Mouse (Mus musculus) induced T-regulatory cell, adult 2 months (primary cell): ENCODE measurements around the gene Tmem101.
"Not testable (repeated sequence)": the region's sequence is repeated elsewhere in the genome, so short reads cannot be mapped to it uniquely, and the experiment has no call there.

ENCODE experiments used
- DNase-seq: peaks from one replicate; pipeline ENCODE4 v3.0.0-alpha.2; 2012; ENCODE audit warnings: low read depth

Gene Tmem101

DNA sequence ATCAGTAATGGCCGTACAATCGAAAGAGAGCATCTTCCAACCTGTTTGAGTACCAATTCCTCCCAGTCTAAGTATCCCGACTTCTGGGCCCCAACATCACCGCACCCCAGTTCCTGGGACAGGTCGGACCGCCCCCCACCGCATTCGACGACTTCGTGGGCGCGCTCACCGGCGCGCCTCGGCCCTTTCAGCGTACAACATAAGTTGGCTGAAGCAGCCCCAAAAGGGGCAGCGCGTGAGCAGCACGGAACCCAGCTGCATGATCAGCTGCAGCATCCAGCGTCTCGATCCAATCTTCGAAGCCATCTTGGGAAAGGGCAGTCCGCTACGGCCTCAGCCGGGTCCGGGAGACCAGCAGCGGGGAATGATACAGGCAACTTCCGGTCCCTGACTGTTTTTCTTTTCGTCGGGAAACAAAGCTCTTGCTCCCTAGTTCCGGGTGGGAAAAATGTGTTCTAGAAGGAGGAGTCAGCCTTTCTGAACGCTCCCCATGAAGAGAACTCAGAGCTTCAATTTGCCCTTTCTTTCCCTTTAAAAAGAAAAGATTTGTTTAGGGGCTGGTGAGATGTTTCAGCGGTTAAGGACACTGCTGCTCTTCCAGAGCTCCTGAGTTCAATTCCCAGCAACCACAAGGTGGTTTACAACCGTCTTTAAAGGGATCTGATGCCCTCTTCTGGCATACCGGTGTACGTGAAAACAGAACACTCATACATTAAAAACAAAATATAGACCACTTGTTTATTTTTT, at the start of gene Tmem101:
Tmem101 (minus strand) TSS at position 366 of the 747 bp plus-strand sequence.
- peak; percentile 83 for DNase-seq

DNA sequence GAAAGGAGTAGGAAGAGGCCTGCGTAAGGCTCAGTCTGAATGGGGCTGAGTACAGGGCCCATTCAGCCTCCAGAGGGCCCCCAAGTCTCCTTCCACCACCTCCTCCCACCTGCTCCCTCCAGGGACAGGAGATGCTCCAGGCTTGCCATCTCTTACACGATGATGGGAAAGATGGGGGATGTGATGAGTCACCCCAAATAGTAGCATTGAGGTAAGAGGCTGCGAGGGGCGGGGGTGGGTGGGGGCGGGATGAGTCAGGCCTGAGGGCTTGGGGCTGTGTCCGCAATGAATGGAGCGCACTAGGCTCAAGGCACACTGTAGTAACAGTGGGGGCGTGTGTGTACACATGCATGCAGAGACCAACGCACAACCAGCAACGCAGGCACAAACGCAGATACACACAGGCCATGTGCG, 45.2 kb upstream of the Tmem101 start:
- no peak for DNase-seq

DNA sequence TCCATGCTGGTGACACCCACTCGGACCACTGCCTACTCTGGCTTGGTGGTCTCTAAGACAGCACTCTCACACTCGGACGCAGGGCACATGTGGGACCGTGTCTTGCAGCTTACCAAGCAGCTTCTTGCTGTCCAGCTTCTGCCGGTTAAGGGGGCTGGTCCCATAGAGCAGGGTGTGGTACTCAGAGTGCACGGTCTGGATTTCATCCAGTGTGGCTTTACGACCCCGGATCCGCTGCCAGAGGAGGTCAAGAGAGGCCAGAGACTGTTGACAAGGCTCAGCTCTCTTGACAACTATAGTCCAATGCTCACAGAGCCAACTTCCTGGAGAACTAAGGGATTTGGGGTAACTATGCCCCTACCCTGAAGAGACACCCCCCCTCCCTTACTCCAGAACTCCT, 43.7 kb upstream of the Tmem101 start:
- no peak for DNase-seq

DNA sequence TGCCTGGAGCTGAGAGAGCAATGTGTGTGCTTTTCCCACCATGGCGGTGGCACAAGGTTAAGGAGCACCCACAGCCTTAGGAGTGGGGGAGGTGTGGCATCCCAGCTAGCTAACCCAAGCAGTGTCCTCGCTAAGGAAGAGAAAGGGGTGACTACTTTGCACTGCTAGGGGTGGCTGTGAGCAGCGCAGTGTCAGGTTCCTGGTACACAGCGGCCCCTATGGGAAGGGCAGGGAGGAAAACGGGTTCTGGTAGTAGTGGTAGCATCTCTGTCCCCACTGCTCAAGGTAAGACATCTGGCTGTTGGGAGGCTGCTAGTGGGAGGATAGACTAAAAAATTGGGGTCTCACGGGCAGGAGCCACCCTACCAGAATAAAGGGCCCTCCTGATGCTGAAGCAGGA, 42.0 kb upstream of the Tmem101 start:
- no peak for DNase-seq

DNA sequence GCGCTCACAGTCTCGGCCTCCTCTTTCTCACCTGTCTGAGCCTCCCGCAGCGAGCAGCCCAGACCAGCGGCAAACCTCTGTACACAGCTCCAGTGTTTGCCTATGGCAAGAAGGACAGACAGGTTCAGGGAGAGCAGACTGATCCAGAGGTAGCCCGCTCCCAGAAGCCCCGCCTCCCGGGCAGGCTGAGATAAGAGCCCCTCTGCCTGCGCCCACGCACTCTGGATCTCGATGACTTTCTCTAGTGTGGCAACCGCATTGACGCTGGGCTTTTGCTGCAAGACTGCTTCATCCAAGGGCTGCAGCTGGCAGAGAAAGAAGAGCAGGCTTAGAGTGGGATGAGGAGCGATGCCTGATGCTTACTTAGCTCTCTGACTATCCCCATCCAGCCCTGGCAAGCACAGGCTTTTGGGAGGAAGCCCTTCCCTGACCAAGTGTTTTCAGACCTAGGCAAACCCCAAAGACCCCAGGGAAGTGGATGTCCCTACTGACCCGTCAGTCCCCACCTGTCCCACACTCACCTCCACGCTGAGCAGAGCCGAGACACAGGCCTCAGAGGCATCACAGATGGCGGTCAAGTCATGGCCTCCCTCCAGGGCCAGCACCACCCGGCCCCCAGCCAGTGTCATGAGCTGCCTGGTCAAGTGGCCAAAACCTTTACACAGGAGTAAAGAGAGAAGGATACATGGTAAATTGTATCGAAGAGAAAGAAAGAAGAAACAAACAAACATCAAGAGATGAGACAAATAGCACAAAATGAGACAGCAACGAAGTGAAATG, 40.0 kb upstream of the Tmem101 start:
- DNase-seq, result no peak

DNA sequence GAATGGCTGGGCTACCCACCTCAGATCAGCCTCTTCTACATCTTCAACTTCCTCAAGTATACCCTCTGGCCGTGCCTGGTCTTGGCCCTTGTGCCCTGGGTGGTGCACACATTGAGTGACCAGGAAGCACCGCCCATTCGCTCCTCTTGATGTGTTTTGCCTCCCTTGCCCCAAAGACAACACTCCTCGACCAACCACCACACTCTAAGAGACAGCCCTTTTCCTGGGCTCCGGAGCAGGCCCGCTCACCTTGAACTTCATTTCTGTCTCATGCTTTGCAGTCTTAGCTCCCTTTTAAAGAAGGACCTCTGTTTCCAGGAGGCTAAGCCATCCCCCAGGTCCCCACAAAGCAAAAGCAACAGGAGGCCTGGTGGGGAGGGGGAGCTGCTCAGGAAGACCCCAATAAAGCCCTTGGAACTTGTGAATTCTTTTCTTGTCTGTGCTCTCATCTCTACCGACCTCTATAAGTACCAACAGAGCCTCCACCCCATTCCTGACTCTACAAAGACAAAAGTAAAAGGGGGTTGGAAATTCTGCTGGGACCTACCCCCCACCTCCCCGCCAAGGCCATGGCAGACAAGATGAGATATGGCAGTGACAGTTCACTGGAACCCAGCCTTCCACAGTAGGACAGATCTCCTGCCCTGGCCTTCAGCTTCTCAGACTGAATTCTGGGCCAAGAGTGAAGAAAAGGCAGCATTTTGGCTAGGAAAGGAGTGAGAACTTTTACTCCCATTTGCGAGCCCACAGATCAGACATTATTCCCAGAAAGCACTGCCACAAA, 37.6 kb upstream of the Tmem101 start:
- DNase-seq, result no peak

DNA sequence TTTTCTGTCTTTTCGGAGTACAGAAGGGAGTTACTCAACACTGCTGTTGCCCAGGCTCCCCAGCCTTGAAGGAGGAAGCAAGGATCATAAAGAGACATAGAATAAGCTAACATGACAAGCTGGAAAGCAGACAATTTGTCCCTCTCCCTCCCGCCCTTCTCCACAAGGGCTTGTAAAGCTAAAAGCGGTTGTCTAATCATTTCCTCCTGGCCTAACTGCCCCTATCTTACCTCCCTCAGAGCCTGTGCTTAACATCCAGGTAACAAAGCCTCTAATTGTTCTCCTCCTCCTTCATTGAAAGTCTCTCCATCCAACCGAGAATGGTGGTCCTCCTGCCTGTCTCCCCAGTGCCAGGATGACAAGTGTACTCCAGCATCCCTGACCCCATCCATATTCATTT, 34.6 kb upstream of the Tmem101 start:
- peak; percentile 20 for DNase-seq

DNA sequence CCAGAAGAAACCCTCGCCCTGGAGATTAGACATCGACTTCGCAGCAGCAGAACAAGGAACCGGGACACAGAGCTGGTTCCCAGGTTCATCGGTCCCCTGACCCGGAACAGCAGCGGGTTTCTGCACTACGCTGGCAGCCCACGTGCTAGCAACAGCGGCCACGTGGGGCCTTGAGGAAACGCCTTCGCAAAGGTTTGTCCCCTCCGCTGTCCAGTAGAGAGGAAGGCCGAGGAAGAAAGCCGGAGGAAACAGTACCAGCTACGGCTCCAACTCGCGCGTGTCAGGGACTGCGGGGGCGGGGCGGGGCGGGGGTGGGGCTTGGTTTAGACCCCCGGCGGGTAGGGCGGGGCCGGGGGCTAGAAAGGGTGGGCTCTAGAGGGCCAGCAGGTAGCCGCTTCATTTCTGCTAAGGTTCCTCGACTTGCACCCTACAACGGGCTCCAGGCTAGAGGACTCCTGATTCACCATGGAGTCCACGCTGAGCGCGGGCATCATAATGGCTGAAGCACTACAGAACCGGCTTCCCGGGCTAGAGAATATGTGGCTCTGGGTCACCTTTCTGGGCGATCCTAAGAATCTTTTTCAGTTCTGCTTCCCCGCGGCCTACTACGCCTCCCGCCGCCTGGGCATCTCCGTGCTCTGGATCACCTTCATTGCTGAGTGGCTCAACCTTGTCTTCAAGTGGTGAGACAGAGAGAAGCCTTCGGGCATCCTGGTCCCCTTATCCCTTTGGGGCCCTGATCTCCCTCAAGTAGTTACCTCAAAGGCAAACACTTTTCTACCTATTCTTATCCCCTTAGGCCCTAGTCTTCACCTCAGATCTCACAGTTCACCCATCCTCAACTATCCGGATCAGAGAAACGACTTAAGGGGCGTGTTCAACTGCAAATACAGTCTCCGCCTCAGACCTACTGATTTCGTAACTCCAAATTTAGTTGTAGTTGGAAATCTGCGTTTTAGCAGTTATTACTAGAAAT, 33.5 kb upstream of the Tmem101 start, which contains the start of gene G6pc3:
G6pc3 (plus strand) TSS at position 160 of the 976 bp plus-strand sequence.
- DNase-seq, result peak; percentile 88

DNA sequence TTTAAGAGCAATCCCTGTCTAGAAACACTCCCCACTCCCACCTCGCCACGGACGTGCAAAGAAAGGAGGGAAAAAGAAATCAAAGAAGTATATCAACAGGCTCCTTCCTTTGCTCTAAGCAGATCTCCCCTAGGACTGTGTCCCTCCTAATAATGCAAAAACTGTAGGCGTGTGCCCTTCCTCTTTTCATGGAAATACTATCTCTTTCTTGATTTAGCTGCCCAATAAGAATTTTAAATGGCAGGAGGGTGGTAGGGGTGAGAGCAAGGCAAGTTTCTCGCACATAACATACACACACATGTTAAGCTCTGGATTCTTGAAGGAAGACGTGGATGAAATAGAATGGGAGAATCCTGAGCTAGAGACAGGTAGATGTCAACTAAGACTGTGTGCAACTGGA, 32.8 kb upstream of the Tmem101 start:
- DNase-seq, result no peak

DNA sequence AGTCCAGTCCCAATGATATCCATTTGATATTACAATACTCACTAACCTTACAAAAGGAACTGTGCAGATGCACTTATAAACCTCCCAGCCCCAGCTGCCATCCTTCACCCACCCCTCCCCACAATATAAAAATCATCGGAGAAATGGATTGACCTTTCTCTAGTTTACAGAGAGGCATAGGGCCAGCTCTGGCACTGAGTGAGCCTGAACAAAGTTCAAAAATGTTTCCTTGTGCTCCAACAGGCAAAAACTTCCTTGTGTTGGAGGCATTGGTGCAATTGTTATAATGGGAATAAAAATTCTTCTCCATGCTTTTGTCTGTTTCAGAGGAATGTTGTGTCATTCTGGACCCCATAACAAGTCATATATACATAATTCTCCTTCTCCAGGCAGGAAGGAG, 30.0 kb upstream of the Tmem101 start:
- DNase-seq, result no peak

DNA sequence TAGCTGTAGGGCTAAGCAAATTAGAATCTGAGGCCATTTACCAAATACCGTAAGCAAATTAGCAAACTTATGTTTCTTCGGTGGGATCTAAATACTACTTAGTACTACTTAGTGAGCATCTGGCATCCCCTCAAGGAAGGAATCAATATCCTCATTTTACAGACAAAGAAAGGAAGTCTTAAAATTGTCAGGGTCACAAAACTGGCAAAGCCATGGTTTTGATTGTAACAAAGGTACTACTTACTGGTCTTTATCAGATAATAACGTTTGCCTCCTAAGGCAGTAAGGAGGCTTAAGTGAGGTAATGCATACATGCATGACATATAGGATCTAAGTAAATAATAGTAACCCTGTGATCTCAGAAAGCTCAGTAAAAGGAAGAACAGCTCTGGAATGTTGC, 29.5 kb upstream of the Tmem101 start:
- DNase-seq, result no peak

DNA sequence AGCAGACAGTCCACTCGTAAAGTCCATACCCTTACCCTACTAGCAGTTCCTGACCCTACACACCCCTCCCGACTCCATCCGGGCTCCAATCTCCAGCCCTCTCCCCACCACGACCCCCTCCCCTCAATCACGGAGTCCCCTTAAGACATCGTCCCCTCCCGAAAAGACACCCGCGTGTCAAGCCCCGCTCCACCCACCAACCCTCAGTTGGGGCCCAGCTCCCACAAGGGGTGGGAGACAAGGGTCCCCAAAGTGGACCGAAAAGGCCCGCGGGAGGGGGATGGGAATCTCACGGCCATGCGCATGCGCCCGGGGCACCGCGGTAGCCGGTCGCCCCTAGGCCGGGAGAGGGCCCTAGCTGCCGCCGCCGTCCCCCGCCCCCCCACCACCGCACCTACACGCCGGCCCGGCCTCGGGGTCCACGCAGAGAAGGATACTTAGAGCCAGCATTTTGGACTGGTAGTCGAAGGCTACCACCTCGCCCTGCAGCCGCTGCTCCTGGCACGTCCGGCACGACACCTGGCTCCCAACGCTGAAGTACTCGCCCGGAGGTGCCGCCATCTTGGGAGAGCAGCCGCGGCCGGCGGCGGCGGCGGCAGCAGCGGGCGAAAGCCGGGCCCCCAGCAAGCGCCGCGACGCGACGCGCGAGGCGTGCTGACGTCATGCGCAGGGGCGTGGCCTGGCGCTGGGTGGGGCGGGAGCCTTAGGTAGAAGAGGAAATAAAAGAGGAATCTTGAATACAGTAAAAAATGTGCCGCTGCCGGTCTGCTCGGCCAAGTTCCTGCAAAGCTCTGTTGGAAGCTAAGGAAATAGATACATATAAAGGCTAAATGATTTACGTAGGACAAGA, 28.7 kb upstream of the Tmem101 start, which contains the start of gene Lsm12:
Lsm12 (minus strand) TSS at position 651 of the 850 bp plus-strand sequence.
- peak; percentile 98 for DNase-seq

DNA sequence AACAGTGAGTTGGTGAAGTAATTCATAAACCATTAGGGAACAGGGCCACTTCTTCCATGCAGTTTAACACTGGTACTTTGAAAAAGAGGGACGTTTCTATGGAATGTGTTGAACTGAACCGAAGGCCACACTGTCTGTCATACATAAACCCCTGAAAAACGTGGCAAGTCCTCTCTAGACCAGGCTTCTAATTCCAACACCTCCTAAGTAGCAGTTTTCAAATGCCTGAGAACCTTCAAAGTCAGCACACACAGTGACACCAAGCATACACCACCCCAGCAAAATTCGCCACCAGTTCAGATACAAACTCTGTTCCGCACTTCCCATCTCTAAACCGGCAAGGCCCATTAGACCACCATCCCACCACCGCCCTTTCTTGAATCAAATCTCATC, 28.0 kb upstream of the Tmem101 start:
- DNase-seq, result no peak

DNA sequence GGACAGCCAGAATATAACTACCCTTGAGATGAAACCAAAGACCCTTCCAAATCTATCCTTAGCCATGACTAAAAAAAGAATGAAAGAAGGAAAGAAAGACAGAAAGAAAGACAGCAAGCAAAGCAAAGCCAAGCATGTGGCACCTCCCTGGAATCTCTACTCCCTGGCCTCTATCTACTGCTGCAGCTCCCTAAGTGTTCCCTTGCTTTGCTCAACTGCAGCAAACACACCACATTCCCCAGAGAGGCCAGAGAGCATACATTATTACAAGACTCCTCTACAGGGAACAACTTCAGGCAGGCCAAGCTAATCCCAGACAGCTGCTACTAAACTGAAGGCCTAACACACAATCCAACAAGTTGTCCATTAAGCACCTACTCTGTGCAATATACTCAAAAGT, 23.6 kb upstream of the Tmem101 start:
- DNase-seq, result no peak

DNA sequence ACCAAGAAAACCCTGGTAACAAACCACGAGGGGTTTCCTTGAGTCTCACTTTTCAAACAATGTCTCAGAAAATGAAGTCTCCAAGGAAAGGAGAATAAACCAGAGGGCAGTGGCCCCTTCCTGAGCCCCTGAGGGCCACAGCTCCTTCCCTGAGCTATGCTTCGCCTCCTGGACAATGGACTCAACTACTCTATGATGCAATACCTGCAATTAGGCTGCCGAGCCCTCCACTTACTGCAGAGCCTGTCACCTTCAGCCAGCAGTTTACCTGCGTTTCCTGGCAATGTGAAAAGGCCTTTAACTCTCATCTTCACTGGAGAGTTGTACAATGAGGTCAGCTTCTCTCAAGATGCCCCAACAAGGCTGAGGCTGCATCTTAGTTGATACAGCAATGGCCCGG, 12.5 kb upstream of the Tmem101 start:
- no peak for DNase-seq

DNA sequence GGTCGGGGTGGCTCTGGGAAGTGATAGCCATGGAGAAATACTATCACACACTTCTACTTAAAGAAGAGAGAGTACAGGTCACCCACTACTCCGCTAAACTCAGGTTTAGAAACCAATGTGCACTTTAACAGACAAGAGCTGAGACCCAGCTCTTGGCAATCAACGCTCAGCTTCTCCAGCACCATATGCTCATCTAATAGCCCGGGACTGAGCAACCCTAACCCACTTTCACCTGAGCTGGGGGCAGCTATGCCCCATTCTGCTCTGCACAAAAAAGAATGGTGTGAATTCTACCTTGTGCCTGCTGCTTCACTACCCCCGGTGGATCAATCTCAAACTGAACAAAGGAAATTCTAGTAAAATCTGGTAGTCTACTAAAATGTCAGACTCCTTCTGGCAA, 11.3 kb upstream of the Tmem101 start:
- no peak for DNase-seq

DNA sequence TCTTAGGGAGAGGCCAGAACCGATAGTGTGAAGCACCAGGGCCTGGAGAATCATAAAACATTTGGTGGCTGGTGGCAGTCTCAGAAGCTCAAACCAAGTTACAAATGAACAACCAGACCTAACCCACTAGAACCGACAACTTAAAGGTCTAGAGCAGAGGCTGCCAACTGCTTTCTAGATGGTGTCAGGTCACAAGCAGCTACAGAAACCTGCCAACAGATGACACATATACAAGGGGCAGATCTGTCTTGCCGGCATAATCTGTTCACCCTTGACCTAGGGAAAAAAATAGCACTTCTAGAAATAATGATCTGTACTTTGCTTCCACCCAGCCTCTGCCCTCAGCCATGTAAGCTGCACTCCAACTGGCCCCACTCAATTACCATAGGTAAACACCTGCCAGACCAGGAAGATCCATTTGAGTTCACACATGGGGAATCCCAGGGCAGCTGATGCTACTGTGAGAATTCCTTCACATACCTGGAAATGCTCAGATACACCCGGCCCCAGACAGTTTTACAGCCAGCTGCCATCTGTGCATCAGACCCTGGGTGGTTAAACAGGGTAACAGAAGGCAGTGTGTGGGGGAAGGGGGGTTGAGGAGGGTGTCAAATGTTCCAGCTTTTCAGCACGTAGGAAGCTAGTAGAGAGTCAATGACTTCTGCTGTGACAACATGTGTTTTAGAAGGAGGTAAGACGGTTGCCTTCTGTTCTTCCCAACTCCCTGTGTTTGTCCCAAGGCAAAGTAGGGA, 9.9 kb upstream of the Tmem101 start:
- DNase-seq, result no peak

DNA sequence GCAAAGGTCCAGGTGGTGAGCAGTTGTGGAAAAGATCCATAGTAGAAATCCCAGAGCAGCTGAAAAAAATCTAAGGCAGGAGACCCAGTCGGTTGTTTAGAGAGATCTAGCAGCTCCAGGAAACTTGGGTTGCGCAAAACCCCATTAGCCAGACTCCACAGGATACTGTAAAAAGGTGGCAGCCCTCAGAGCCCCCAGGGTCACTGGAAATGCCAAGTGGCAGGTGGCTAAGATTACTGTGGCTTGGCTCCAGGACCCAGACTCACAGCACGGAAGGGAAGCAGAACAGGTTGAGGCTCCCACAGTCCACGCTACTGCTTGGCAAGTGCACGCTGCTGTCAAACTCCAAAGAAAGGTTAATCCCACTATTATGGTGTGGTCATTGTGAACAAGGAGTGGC, 3.6 kb upstream of the Tmem101 start:
- no peak for DNase-seq

DNA sequence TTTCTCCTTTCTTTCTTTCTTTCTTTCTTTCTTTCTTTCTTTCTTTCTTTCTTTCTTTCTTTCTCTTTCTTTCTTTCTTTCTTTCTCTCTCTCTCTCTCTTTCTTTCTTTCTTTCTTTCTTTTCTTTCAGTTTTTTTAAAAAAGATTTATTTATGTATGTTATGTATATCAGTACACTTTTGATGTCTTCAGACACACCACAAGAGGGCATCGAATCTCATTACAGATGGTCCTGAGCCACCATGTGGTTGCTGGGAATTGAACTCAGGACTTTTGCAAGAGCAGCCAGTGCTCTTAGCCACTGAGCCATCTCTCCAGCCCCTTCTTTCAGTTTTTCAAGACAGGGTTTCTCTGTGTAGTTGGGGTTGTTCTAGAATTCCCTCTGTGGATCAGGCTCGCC, 1.8 kb upstream of the Tmem101 start:
- DNase-seq, result not testable (repeated sequence)

DNA sequence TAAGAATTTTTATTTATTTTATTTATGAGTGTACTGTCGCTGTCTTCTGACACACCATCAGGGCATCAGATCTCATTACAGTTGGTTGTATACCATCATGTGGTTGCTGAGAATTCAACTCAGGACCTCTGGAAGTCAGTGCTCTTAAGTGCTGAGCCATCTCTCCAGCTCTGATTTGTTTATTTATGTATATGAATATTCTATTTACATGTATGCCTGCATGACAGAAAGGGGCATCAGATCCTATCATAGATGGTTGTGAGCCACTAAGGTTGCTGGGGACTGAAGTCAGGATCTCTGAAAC, 534 bp upstream of the Tmem101 start:
- DNase-seq, result no peak
